Comparison of ENCODE assay signal across 10 mouse cellular contexts in the genomic region with DNA sequence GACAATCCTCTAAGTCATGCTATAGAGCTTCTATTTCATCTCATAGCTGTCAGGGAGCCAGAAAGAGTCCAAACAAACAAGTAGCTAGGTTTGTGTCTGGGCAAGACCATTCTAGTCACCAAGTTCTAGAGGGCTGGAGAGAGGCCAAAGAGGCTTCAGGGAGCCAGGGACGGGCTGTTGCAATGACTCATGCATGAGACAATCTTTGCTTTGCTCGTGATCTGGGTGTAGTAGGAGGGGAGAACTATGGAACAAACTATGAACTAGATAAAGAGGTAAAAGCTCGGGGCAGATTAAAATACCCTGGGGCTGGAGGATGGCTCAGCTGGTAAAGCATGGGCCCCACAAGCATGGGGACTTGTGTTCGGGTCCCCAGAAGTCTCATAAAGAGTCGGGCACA. TPM values are rescaled to one million over a fixed set of nuclear protein-coding genes. Genes with fewer than 3 reads are reported as not detected.
A peak's percentile ranks its signal among the peaks of the same experiment; 100 is the strongest.
DNase-seq lines count a peak whose midpoint lies in the region; ATAC-seq and TF ChIP-seq lines count a peak whose summit lies in the region.
"Had no signal": no experiment of that assay in that cellular context is flagged by ENCODE, and none has a peak within 500 bp of the region (broad histone marks: within the 10 kb centered on the region; RNA-seq: fewer than 3 reads in every experiment).

No protein-coding gene starts in this region.

- WGBS in kidney, adult 2 months: 69% methylated on average over 5 of the region's 5 CpGs
- 37% methylated on average over 5 of the region's 5 CpGs for WGBS in heart, postnatal 0 days
- 86% methylated on average over 5 of the region's 5 CpGs for WGBS in forebrain, embryonic 10.5 days

- peaks cover 15% of the 10 kb centered on the region for H3K4me1 ChIP-seq in kidney, adult 2 months (ENCODE audit: control insufficient read depth, insufficient read depth, low read length)
- H3K4me1 ChIP-seq in heart, postnatal 0 days (ENCODE audit: control insufficient read depth, insufficient read depth): peaks cover 19% of the 10 kb centered on the region
- H3K4me1 ChIP-seq in forebrain, embryonic 10.5 days: no peaks in the 10 kb centered on the region
- H3K4me1 ChIP-seq: embryonic facial prominence, embryonic 15.5 days had no signal

- no peak overlapping the region for H3K9ac ChIP-seq in heart, postnatal 0 days (replicated peaks; ENCODE audit: low read depth, low read length)
- H3K9ac ChIP-seq: embryonic facial prominence, embryonic 15.5 days had no signal

- H3K79me2 ChIP-seq in myocyte (ENCODE audit: control insufficient read depth, insufficient read depth): no peaks in the 10 kb centered on the region

- H3K36me3 ChIP-seq in kidney, adult 2 months (ENCODE audit: control insufficient read depth, insufficient read depth, low read length): no peaks in the 10 kb centered on the region
- H3K36me3 ChIP-seq in heart, postnatal 0 days (replicated peaks; ENCODE audit: control insufficient read depth, insufficient read depth, low read length): no peaks in the 10 kb centered on the region
- no peaks in the 10 kb centered on the region for H3K36me3 ChIP-seq in myocyte (ENCODE audit: control insufficient read depth, insufficient read depth)
- H3K36me3 ChIP-seq in forebrain, embryonic 10.5 days (replicated peaks): no peaks in the 10 kb centered on the region
- H3K36me3 ChIP-seq: embryonic facial prominence, embryonic 15.5 days; G1E had no signal

- ATAC-seq in heart, postnatal 0 days (ENCODE audit: insufficient read depth, low read depth): peak; percentile 82
- ATAC-seq in inflammation-experienced regulatory T-cells, adult 6 months: no peak

- TF ChIP-seq EP300 in heart, postnatal 0 days (IDR thresholded peaks at IDR 0.05; ENCODE audit: low read depth): no peak

- H3K4me3 ChIP-seq in kidney, adult 2 months (ENCODE audit: insufficient read depth, low read depth, low read length): no peak overlapping the region
- H3K4me3 ChIP-seq in heart, postnatal 0 days (ENCODE audit: low read depth, low read length): no peak overlapping the region
- H3K4me3 ChIP-seq in myocyte: no peak overlapping the region
- H3K4me3 ChIP-seq in forebrain, embryonic 10.5 days: no peak overlapping the region
- H3K4me3 ChIP-seq: embryonic facial prominence, embryonic 15.5 days had no signal

- TF ChIP-seq CTCF in kidney, adult 2 months (conservative IDR thresholded peaks at IDR 0.05; ENCODE audit: insufficient read depth, insufficient read length, low read depth, low read length): no peak
- TF ChIP-seq CTCF in heart, postnatal 0 days (IDR thresholded peaks at IDR 0.05; ENCODE audit: low read depth): no peak

- TF ChIP-seq POLR2A in kidney, adult 2 months (IDR thresholded peaks at IDR 0.05; ENCODE audit: low read depth, low read length): no peak
- no peak for TF ChIP-seq POLR2A in myocyte (IDR thresholded peaks at IDR 0.05; ENCODE audit: insufficient read length, low read depth)

- no peaks in the 10 kb centered on the region for H3K27me3 ChIP-seq in kidney, adult 2 months (replicated peaks; ENCODE audit: control insufficient read depth, insufficient read depth, low read length)
- H3K27me3 ChIP-seq in heart, postnatal 0 days (ENCODE audit: control insufficient read depth, insufficient read depth, low read length): no peaks in the 10 kb centered on the region
- H3K27me3 ChIP-seq in myocyte (ENCODE audit: control insufficient read depth, insufficient read depth, insufficient read length): no peaks in the 10 kb centered on the region
- H3K27me3 ChIP-seq in forebrain, embryonic 10.5 days (ENCODE audit: poor library complexity, severe bottlenecking): no peaks in the 10 kb centered on the region
- H3K27me3 ChIP-seq: embryonic facial prominence, embryonic 15.5 days had no signal

- peak; percentile 24 for DNase-seq in kidney, postnatal 10 days
- DNase-seq in kidney, adult 2 months: no peak
- peak; percentile 84 to 93 for DNase-seq in adrenal gland, adult (ENCODE audit: inconsistent age in 2 of 2, low spot score in 1 of 2)
- DNase-seq in heart, postnatal 0 days (ENCODE audit: low spot score): peak; percentile 80
- no peak for DNase-seq in thymus, postnatal 36 days
- DNase-seq in forebrain, embryonic 10.5 days (ENCODE audit: extremely low spot score, low spot score): no peak

- no peak overlapping the region for H3K27ac ChIP-seq in kidney, adult 2 months (ENCODE audit: insufficient read depth, low read depth, low read length)
- peak overlapping the region; percentile 36; the same call in 1 of the 2 replicates for H3K27ac ChIP-seq in heart, postnatal 0 days (ENCODE audit: low read depth)
- H3K27ac ChIP-seq in forebrain, embryonic 10.5 days: no peak overlapping the region
- H3K27ac ChIP-seq: embryonic facial prominence, embryonic 15.5 days had no signal

- no peak overlapping the region for H3ac ChIP-seq in myocyte (ENCODE audit: control insufficient read depth, insufficient read length)

- H3K9me3 ChIP-seq in heart, postnatal 0 days (replicated peaks; ENCODE audit: control insufficient read depth, low read length): no peaks in the 10 kb centered on the region
- H3K9me3 ChIP-seq in forebrain, embryonic 10.5 days: no peaks in the 10 kb centered on the region
- H3K9me3 ChIP-seq: embryonic facial prominence, embryonic 15.5 days; G1E had no signal

- no peak overlapping the region for H3K4me2 ChIP-seq in heart, postnatal 0 days (ENCODE audit: low read depth, low read length)
- H3K4me2 ChIP-seq in myocyte (ENCODE audit: low read depth): peak overlapping the region; percentile 44
- H3K4me2 ChIP-seq: embryonic facial prominence, embryonic 15.5 days had no signal

TF ChIP-seq in myocyte, 11 proteins besides CTCF, POLR2A, EP300 and RAD21:
- TF ChIP-seq POLR2AphosphoS2 (IDR thresholded peaks at IDR 0.05; ENCODE audit: insufficient read length, low read depth) (no peak), CEBPB (IDR thresholded peaks at IDR 0.05; ENCODE audit: insufficient read depth, poor library complexity, severe bottlenecking) (0 out of 2 replicates have a peak, but pooled peaks have one; percentile 49), REST (IDR thresholded peaks at IDR 0.05; ENCODE audit: insufficient read depth, insufficient read length) (no peak), TCF12 (IDR thresholded peaks at IDR 0.05; ENCODE audit: insufficient read depth, poor library complexity, severe bottlenecking) (no peak), E2F4 (IDR thresholded peaks at IDR 0.05; ENCODE audit: insufficient read depth) (no peak), MYOD1 (IDR thresholded peaks at IDR 0.05; ENCODE audit: control insufficient read depth in 1 of 3, insufficient read length in 2 of 3, low read depth in 2 of 3) (no peak), TCF3 (IDR thresholded peaks at IDR 0.05; ENCODE audit: insufficient read length, low read depth) (no peak)

RNA-seq across cellular contexts. Expression of gene Siah1a, which starts 22.8 kb away (rescaled TPM):
- 18.4 and 19.8 TPM in 2 replicates for polyA plus RNA-seq in kidney, adult 2 months (2012; rRNA removed)
- 40.4 and 61.8 TPM in 2 replicates for total RNA-seq in heart, postnatal 0 days (2014; rRNA removed; ENCODE audit: low replicate concordance)
- 29.7 and 31.0 TPM in 2 replicates for polyA plus RNA-seq in heart, postnatal 0 days (2015; fragmentation: Nextera tagmentation; extraction: Ambion mirVana)
- 12.0 TPM for polyA plus RNA-seq in myocyte (2012; fragmentation: generic; extraction: Trizol)
- polyA plus RNA-seq in inflammation-experienced regulatory T-cells, adult 6 months (2017; shearing (Covaris generic)): 1 to 10 TPM; 4.6 to 9.0 (median 6.2) TPM
- polyA plus RNA-seq in forebrain, embryonic 10.5 days (2016; fragmentation: Nextera tagmentation; extraction: Ambion mirVana): 50.9 and 54.3 TPM in 2 replicates

RNA-seq across cellular contexts. Expression of gene Gm10638, which starts 23.0 kb away (rescaled TPM):
- polyA plus RNA-seq in kidney, adult 2 months (2012; rRNA removed): 1.5 and 2.2 TPM in 2 replicates
- 4.1 TPM in 1 of 2 replicates, not detected in the other for total RNA-seq in heart, postnatal 0 days (2014; rRNA removed; ENCODE audit: low replicate concordance)
- 4.6 and 5.9 TPM in 2 replicates for polyA plus RNA-seq in heart, postnatal 0 days (2015; fragmentation: Nextera tagmentation; extraction: Ambion mirVana)
- polyA plus RNA-seq in myocyte (2012; fragmentation: generic; extraction: Trizol): 1.2 TPM
- polyA plus RNA-seq in inflammation-experienced regulatory T-cells, adult 6 months (2017; shearing (Covaris generic)): under 1 TPM in 1 of 3 experiments, not detected in 2; 0.51 TPM
- 3.5 and 4.3 TPM in 2 replicates for polyA plus RNA-seq in forebrain, embryonic 10.5 days (2016; fragmentation: Nextera tagmentation; extraction: Ambion mirVana)

Comparison
In these comparisons a context has a peak if more than half of its experiments do, and no peak if none do; other contexts are left out.
1. DNase-seq: peak in kidney, postnatal 10 days (single experiment), adrenal gland, adult (2 of 2) and heart, postnatal 0 days (single experiment); none in kidney, adult 2 months (single experiment), thymus, postnatal 36 days (0 of 2) and forebrain, embryonic 10.5 days (single experiment).